Mouse (Mus musculus) liver, embryonic 12.5 days (tissue): ENCODE measurements at regions not wholly inside any gene's neighbourhood (a gene's known extent, or its start where the extent isn't known, plus 50 kb on each side); places are given as distances from the start of the nearest gene placed in this dataset.

Source experiments
- ATAC-seq: fragments of 200-750 bp; cut with Nextera tagmentation; 2 replicates; pipeline ENCODE4 v1.8.0; 2017; ENCODE audit warnings: moderate number of reproducible peaks, mild to moderate bottlenecking, moderate library complexity
- H3K27ac ChIP-seq: fragments of 300-500 bp; sonication (generic); 2 replicates; pipeline ENCODE4 v1.5.1; 2016; ENCODE audit warnings: mild to moderate bottlenecking
- H3K27me3 ChIP-seq: fragments of 300-500 bp; sonication (generic); replicated peaks from 2 replicates; pipeline ENCODE4 v1.6.1; 2016; ENCODE audit warnings: mild to moderate bottlenecking, moderate library complexity
- H3K36me3 ChIP-seq: fragments of 300-500 bp; sonication (generic); 2 replicates; pipeline ENCODE4 v1.6.1; 2016; ENCODE audit warnings: mild to moderate bottlenecking, moderate library complexity
- H3K4me1 ChIP-seq: fragments of 300-500 bp; sonication (generic); 2 replicates; pipeline ENCODE4 v1.6.1; 2016
- H3K4me2 ChIP-seq: fragments of 300-500 bp; sonication (generic); 2 replicates; pipeline ENCODE4 v1.6.1; 2016; ENCODE audit warnings: mild to moderate bottlenecking, moderate library complexity
- H3K4me3 ChIP-seq: fragments of 300-500 bp; sonication (generic); 2 replicates; pipeline ENCODE4 v1.5.1; 2016; ENCODE audit warnings: mild to moderate bottlenecking, moderate library complexity
- H3K9ac ChIP-seq: fragments of 300-500 bp; sonication (generic); 2 replicates; pipeline ENCODE4 v1.6.1; 2016; ENCODE audit warnings: mild to moderate bottlenecking, moderate library complexity
- H3K9me3 ChIP-seq: fragments of 300-500 bp; sonication (generic); replicated peaks from 2 replicates; pipeline ENCODE4 v1.6.1; 2016; ENCODE audit warnings: mild to moderate bottlenecking, moderate library complexity
- WGBS: fragments of 180-500 bp; shearing (Covaris S2); methylation state at CpG from one replicate; pipeline ENCODE4 v1.1.7; 2016; ENCODE audit not compliant: insufficient replicate concordance; 5-methylcytosine and 5-hydroxymethylcytosine counted together

DNA sequence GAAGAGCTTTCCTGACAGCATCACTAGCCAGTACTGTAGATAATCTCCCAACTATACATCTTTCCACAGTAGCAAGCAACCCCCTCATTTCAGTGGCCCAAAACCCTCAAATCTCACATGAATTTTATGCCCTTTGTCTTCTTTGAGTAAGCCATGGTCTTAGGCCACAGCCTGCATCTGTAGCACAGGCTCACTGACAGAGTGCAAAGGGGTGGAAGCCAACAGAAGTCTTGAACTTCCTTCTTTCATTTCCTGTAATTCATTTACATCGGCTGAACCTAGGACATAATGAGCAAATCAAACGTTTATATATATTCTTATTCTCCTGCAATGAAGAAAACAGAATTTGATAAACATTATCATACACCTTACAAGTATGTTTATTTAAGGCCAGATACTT lies 805.8 kb upstream of the Adgrl2 start:
- H3K9me3 ChIP-seq: no peaks in the 10 kb centered on the region
- ATAC-seq: no peak
- no peaks in the 10 kb centered on the region for H3K36me3 ChIP-seq
- 45% methylated on average over 2 of the region's 2 CpGs for WGBS
- H3K27me3 ChIP-seq: no peaks in the 10 kb centered on the region
- H3K4me3 ChIP-seq: no peak overlapping the region
- H3K9ac ChIP-seq: no peak overlapping the region
- no peaks in the 10 kb centered on the region for H3K4me1 ChIP-seq
- no peak overlapping the region for H3K27ac ChIP-seq
- no peak overlapping the region for H3K4me2 ChIP-seq

DNA sequence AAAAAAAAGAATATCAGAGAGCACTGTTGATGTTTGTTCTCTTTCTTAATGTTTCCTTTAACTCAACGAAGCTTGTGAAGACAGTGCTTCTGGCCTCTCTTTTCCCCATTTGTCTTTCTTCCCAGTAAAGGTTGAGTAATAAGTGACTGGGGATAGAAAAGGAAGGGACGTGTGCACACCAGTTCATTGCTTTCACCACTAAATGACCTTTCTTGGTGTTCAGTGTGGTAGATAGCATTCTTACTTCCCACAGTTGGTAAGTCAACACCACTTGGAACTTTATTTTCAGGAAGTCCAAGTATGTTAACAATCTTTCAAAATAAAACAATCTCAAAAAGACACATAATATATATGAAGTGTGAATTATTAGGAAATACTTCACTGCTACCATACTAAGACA lies 801.2 kb upstream of the Adgrl2 start:
- no peak overlapping the region for H3K4me3 ChIP-seq
- no peak overlapping the region for H3K9ac ChIP-seq
- no peak for ATAC-seq
- H3K9me3 ChIP-seq: no peaks in the 10 kb centered on the region
- H3K4me2 ChIP-seq: no peak overlapping the region
- no peaks in the 10 kb centered on the region for H3K4me1 ChIP-seq
- H3K27ac ChIP-seq: no peak overlapping the region
- no peaks in the 10 kb centered on the region for H3K27me3 ChIP-seq
- 51% methylated on average over 2 of the region's 2 CpGs for WGBS
- no peaks in the 10 kb centered on the region for H3K36me3 ChIP-seq

DNA sequence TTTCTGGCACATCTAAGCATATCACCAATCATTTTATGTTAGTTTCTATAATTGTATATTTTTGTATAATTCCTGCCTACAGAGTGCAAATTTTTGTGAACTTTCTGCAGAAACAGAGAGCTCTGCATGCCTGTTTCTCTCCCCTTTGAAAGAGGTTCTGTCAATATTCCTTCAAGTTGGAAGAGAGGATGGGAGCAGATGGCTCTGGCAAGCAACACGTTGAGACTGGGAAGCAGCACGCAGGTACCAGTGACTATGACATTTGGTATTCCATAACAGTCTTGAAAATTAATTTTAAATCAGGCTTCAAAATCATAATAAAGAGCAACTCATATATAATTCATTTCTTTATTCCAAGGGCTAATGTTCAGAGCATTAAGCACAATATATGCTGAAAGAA lies 795.7 kb upstream of the Adgrl2 start:
- no peaks in the 10 kb centered on the region for H3K36me3 ChIP-seq
- no peaks in the 10 kb centered on the region for H3K4me1 ChIP-seq
- no peaks in the 10 kb centered on the region for H3K27me3 ChIP-seq
- no peaks in the 10 kb centered on the region for H3K9me3 ChIP-seq
- H3K9ac ChIP-seq: no peak overlapping the region
- no peak overlapping the region for H3K4me2 ChIP-seq
- no peak for ATAC-seq
- no peak overlapping the region for H3K27ac ChIP-seq
- H3K4me3 ChIP-seq: no peak overlapping the region
- 72% methylated on average over 2 of the region's 2 CpGs for WGBS

DNA sequence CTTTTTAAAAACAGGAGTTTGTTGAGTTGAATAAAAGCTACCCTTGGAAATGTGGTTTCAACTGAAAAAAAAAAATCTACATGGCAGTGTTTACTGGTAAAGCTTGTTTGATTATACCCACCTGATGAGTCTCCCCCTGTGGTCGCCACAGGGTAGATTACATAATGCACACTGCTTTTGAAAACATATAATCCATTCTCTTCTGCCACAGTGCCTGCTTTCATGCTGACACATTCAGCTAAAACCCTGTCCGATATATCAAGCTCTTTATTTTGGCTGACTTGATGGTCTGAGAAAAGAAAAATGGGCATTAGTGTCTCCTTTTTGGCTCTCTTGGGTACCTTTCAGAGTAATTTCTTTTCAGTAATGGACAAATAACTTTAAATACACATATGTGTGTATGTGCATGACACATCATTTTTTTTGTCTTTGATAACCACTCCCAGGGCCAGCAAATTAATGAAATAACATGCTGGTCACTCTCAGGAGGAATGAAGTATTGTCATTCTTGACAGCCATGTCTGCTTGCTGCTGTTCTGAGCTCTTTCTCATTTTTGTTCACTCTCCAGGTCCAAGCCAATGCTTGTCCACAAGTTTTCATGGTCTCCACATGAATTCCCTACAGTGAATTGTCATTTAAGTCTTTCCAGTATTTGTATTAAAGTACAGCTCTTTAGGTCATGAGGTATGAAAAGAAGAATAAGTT lies 793.7 kb upstream of the Adgrl2 start:
- no peak overlapping the region for H3K4me2 ChIP-seq
- H3K9ac ChIP-seq: no peak overlapping the region
- no peaks in the 10 kb centered on the region for H3K9me3 ChIP-seq
- WGBS: 69% methylated on average over 2 of the region's 2 CpGs
- H3K4me1 ChIP-seq: no peaks in the 10 kb centered on the region
- H3K4me3 ChIP-seq: no peak overlapping the region
- ATAC-seq: no peak
- H3K27ac ChIP-seq: no peak overlapping the region
- no peaks in the 10 kb centered on the region for H3K36me3 ChIP-seq
- H3K27me3 ChIP-seq: no peaks in the 10 kb centered on the region

DNA sequence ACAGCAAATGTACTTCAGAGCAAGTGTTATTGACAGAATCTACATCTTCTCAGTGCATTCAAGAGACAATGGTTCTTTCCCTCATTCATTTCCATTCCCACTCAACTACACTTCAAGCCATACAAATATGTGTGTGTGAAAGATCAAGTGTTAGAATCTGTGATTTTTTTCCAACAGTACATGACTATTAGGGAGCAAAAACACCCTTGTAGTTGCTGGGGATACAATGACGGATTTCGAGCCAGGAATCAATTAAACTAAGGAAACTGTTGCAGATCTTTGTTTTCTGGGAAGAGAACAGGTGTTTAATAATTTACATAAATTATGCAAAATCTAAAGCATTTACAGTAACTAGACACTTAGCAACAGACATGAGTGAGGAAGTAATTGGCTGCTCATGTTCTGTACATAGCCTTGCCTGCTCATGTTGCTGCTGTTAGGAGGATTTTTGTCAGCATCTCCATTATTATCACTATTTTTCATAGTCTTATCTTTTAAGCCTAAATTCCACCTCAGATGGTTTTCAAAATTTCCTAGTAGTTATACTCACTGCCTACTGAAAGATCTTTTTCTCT lies 777.6 kb upstream of the Adgrl2 start:
- ATAC-seq: no peak
- no peaks in the 10 kb centered on the region for H3K4me1 ChIP-seq
- H3K27ac ChIP-seq: no peak overlapping the region
- H3K4me2 ChIP-seq: no peak overlapping the region
- 62% methylated on average over 2 of the region's 2 CpGs for WGBS
- no peaks in the 10 kb centered on the region for H3K36me3 ChIP-seq
- H3K4me3 ChIP-seq: no peak overlapping the region
- no peaks in the 10 kb centered on the region for H3K9me3 ChIP-seq
- H3K27me3 ChIP-seq: no peaks in the 10 kb centered on the region
- no peak overlapping the region for H3K9ac ChIP-seq

DNA sequence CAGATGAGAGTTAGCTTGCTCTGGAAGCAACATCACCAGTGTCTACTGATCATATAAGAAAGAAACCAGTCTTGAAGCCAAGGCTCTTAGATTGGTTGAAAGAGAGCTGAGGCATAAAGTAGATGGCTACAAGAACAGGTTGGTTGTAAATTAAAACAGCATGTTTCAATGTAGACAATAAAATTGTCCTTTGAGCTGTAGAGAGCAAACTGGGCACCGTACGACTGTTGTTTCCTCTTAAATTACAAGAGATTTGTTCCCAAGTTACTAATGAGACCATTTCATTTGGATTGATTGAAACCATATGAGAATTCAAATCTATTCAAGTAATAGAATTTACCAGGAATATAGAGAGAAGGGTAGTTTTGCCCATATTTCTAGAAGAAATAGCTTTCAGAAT lies 770.9 kb upstream of the Adgrl2 start:
- Histone ChIP-seq H3K4me1 (no peaks in the 10 kb centered on the region), H3K36me3 (no peaks in the 10 kb centered on the region), H3K4me2 (no peak overlapping the region), H3K9me3 (no peaks in the 10 kb centered on the region), H3K27ac (no peak overlapping the region), H3K4me3 (no peak overlapping the region), H3K27me3 (no peaks in the 10 kb centered on the region), H3K9ac (no peak overlapping the region)
- ATAC-seq: no peak
- 81% methylated on average over 2 of the region's 2 CpGs for WGBS

DNA sequence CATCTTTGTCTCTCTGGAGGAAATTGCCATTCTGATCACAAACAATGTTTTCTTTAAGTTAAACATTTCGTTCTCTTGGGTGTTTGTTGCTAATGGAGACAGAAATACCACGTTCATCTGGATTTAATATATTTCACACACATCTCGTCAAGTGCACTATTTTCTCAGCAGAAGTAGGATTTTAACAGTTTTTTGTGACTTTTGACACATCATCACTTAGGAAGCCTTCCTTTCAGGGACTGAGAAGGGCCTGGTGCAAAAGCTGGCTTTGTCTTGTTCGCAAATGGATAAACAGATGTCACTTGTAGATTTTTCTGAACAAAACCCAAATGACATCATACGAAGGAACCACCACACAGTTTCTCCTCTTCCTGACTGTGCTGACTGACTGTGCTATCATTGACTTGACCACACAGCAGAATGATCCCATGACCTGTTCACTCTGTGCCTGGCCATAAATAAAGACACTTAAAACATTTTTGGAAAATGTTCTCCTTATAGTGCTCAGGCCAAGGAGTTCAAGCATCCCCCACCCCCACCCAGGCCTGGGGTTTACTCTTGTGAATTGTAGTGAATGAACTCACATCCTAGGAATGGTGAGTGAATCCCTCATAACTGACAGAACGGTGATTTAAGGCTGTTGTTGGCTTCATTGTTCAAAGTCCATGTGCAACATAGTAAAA lies 767.7 kb upstream of the Adgrl2 start:
- 62% methylated on average over 6 of the region's 6 CpGs for WGBS
- no peaks in the 10 kb centered on the region for H3K27me3 ChIP-seq
- H3K36me3 ChIP-seq: no peaks in the 10 kb centered on the region
- H3K27ac ChIP-seq: no peak overlapping the region
- no peak overlapping the region for H3K4me2 ChIP-seq
- no peak overlapping the region for H3K9ac ChIP-seq
- ATAC-seq: no peak
- H3K9me3 ChIP-seq: no peaks in the 10 kb centered on the region
- H3K4me1 ChIP-seq: no peaks in the 10 kb centered on the region
- no peak overlapping the region for H3K4me3 ChIP-seq

DNA sequence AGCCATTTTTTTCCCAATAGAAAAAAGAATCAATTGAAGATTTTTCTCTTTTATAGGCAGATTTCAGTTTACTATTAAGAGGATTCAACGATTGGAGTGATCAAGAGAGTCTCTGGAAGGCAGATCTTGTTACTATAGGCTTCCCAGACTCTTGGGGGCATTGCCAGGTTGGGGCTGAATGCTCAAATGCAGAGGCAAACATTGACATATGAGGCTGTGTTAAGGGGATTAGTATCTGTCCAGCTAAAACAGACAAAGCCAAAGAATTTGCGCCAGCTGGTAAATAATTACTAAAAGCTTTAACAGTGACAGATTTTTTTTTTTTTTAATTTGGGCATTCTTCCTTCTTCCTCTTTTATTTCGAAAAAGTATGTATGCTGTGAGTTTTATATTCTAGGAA lies 745.7 kb upstream of the Adgrl2 start:
- Histone ChIP-seq H3K9ac (no peak overlapping the region), H3K9me3 (no peaks in the 10 kb centered on the region), H3K27ac (no peak overlapping the region), H3K4me2 (no peak overlapping the region), H3K27me3 (no peaks in the 10 kb centered on the region), H3K4me3 (no peak overlapping the region), H3K36me3 (no peaks in the 10 kb centered on the region), H3K4me1 (no peaks in the 10 kb centered on the region)
- ATAC-seq: no peak
- WGBS: 58% methylated on average over 3 of the region's 3 CpGs

DNA sequence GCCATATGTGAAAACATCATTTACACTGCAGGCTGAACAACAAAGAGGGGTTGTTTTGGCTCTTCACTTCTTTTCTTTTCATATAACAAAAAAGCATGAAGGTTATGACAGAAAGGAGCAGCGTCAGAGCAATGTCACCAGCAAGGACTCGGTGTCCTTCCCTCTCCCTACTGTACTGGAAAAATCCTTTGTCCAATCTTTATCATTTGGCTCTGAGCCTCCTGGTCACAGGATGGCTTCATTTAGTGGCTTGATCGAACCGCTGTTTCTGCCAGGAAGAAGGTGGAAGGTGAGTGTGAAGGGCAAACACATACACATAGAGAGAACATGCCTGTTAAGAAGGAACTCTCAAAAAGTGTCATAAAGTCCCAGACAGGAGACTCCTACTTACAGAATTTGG lies 735.9 kb upstream of the Adgrl2 start:
- Histone ChIP-seq H3K4me3 (no peak overlapping the region), H3K9me3 (no peaks in the 10 kb centered on the region), H3K4me2 (no peak overlapping the region), H3K9ac (no peak overlapping the region), H3K27me3 (no peaks in the 10 kb centered on the region), H3K36me3 (no peaks in the 10 kb centered on the region), H3K27ac (no peak overlapping the region), H3K4me1 (no peaks in the 10 kb centered on the region)
- 72% methylated on average over 4 of the region's 4 CpGs for WGBS
- ATAC-seq: no peak

DNA sequence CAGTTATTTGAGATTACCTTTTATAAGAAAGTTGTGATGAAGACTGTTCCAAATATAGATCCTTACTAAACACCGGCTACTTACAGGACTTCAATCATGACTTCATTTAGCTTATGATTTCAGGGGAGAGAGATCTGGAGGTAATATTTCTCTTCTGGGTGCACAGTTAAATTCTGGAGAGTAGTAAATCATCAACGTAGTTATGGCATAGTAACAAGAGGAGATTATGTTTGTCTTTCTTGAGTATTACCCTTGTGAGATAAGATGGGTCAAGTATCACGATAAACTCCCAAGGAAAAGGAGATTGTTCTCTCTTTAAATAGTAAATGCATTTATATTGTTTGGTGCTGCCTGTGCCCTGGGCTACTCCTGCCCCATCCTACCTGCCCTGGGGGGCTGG lies 734.5 kb upstream of the Adgrl2 start:
- H3K4me1 ChIP-seq: no peaks in the 10 kb centered on the region
- H3K36me3 ChIP-seq: no peaks in the 10 kb centered on the region
- ATAC-seq: no peak
- no peak overlapping the region for H3K4me2 ChIP-seq
- H3K9ac ChIP-seq: no peak overlapping the region
- H3K4me3 ChIP-seq: no peak overlapping the region
- no peak overlapping the region for H3K27ac ChIP-seq
- WGBS: 69% methylated on average over 3 of the region's 3 CpGs
- no peaks in the 10 kb centered on the region for H3K9me3 ChIP-seq
- no peaks in the 10 kb centered on the region for H3K27me3 ChIP-seq

DNA sequence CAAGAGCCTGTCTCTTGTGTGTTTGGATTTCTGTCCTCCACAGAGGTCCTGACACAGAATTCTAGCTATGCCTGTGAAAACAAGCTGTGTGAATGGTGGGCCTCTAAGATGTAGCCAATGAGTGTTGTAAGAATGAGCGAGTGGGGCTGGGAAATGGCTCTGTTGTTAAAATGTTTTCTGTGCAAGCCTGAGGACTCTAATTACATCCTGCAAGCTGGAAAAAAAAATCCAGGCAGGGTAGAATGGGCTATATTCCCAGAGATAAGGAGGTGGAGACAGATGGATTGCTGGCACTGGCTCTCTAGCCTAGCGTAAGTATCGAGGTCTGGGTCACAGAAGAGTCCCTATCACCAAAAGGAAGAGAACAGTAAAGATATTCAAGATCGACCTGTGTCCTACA lies 731.5 kb upstream of the Adgrl2 start:
- Histone ChIP-seq H3K9ac (no peak overlapping the region), H3K9me3 (no peaks in the 10 kb centered on the region), H3K4me3 (no peak overlapping the region), H3K27ac (no peak overlapping the region), H3K4me1 (no peaks in the 10 kb centered on the region), H3K36me3 (no peaks in the 10 kb centered on the region), H3K4me2 (no peak overlapping the region), H3K27me3 (no peaks in the 10 kb centered on the region)
- 65% methylated on average over 4 of the region's 4 CpGs for WGBS
- no peak for ATAC-seq

DNA sequence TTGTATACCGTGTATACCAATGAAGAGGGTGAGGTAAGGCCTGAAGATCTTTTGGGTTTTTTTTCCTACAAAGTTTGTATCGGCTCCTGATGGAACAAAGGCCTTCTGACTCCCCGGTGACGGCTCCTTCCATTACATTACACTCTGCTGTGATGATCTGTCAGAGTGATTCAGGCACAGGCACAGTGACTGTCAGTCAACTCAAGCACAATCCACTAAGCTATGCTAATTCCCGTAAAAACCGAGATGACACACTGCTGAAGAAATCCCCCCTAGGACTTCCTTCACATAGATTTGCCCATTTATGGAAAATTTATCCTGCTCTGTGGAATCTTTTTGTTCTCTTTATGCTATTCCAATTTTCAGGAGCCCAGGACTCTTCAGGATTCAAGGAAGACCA lies 730.0 kb upstream of the Adgrl2 start:
- no peak overlapping the region for H3K4me2 ChIP-seq
- H3K4me3 ChIP-seq: no peak overlapping the region
- H3K9ac ChIP-seq: no peak overlapping the region
- no peaks in the 10 kb centered on the region for H3K27me3 ChIP-seq
- H3K4me1 ChIP-seq: no peaks in the 10 kb centered on the region
- WGBS: 69% methylated on average over 6 of the region's 6 CpGs
- no peaks in the 10 kb centered on the region for H3K9me3 ChIP-seq
- no peaks in the 10 kb centered on the region for H3K36me3 ChIP-seq
- ATAC-seq: no peak
- H3K27ac ChIP-seq: no peak overlapping the region
